Mouse (Mus musculus) liver, embryonic 16.5 days (tissue): Measurements from ENCODE around the gene 4931409K22Rik. TPM values are rescaled to one million over a fixed set of nuclear protein-coding genes. Genes with fewer than 3 reads are reported as not detected.

Source experiments
- ATAC-seq: fragments of 200-750 bp; cut with Nextera tagmentation; 2 replicates; pipeline ENCODE4 v1.8.0; 2017; ENCODE audit warnings: low read depth, mild to moderate bottlenecking, moderate number of reproducible peaks, moderate library complexity
- H3K27ac ChIP-seq: fragments of 300-500 bp; sonication (generic); 2 replicates; pipeline ENCODE4 v1.5.1; 2014; ENCODE audit warnings: mild to moderate bottlenecking, low read length
- H3K27me3 ChIP-seq: fragments of 300-500 bp; sonication (generic); 2 replicates; pipeline ENCODE4 v1.6.1; 2014; ENCODE audit warnings: low read depth, low read length, mixed read lengths; ENCODE audit not compliant: control insufficient read depth, insufficient read depth
- H3K36me3 ChIP-seq: fragments of 300-500 bp; sonication (generic); 2 replicates; pipeline ENCODE4 v1.6.1; 2014; ENCODE audit warnings: mild to moderate bottlenecking; ENCODE audit not compliant: control insufficient read depth, insufficient read depth
- H3K4me1 ChIP-seq: fragments of 300-500 bp; sonication (generic); 2 replicates; pipeline ENCODE4 v1.6.1; 2014; ENCODE audit warnings: low read depth, low read length, mixed read lengths; ENCODE audit not compliant: control insufficient read depth
- H3K4me2 ChIP-seq: fragments of 300-500 bp; sonication (generic); 2 replicates; pipeline ENCODE4 v1.6.1; 2014; ENCODE audit warnings: low read depth, low read length, mixed read lengths
- H3K4me3 ChIP-seq: fragments of 300-500 bp; sonication (generic); 2 replicates; pipeline ENCODE4 v1.5.1; 2014; ENCODE audit warnings: low read depth, mild to moderate bottlenecking, low read length
- H3K9ac ChIP-seq: fragments of 300-500 bp; sonication (generic); 2 replicates; pipeline ENCODE4 v1.6.1; 2014; ENCODE audit warnings: low read depth, low read length
- H3K9me3 ChIP-seq: fragments of 300-500 bp; sonication (generic); replicated peaks from 2 replicates; pipeline ENCODE4 v1.6.1; 2016; ENCODE audit warnings: low read length; ENCODE audit not compliant: control insufficient read depth
- WGBS: fragments of 180-500 bp; shearing (Covaris S2); extraction: QIAGEN DNeasy Blood & Tissue Kit; methylation state at CpG from one replicate; pipeline ENCODE4 v1.1.7; 2014; ENCODE audit not compliant: insufficient replicate concordance; 5-methylcytosine and 5-hydroxymethylcytosine counted together
- polyA plus RNA-seq: library from polyadenylated mRNA; unstranded; fragments of >200 nt; fragmentation: Nextera tagmentation; extraction: Ambion mirVana; gene quantifications from 2 replicates; pipeline ENCODE4 v1.2.1, GENCODE M21; 2015

Gene 4931409K22Rik
- polyA plus RNA-seq, 1 experiment from 2014 or later, result not detected

GRCm38 (mm10) chr5:24595261-24595660 is 38.7 kb upstream of the 4931409K22Rik start:
- no peak overlapping the region for H3K4me2 ChIP-seq
- peaks cover 44% of the 10 kb centered on the region for H3K27me3 ChIP-seq
- H3K4me3 ChIP-seq, result no peak overlapping the region
- H3K9me3 ChIP-seq, result no peaks in the 10 kb centered on the region
- no peak overlapping the region for H3K27ac ChIP-seq
- H3K4me1 ChIP-seq, result peaks cover 21% of the 10 kb centered on the region
- no peaks in the 10 kb centered on the region for H3K36me3 ChIP-seq
- H3K9ac ChIP-seq, result no peak overlapping the region
- ATAC-seq, result no peak
- 61% methylated on average over 5 of the region's 5 CpGs for WGBS

DNA sequence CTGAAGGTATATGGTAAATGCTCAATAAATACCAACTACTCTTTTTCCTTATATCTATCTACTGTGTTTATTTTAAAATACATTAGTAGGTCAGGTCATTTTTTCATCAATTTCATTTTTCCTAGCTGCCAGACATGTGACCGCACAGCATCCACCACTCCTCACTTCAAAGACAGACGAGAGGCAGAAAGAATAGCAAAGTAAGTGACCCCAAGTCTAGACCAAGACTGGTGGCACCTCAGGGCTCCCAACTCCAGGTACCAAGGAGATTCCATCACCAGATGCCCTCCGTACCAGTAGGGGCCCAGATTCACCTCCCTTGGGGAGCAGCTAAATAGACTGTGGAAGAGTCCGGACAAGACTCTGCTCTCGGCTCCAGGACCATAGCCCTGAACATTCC is 37.7 kb upstream of the 4931409K22Rik start:
- 77% methylated on average over 5 of the region's 5 CpGs for WGBS
- ATAC-seq, result no peak

DNA sequence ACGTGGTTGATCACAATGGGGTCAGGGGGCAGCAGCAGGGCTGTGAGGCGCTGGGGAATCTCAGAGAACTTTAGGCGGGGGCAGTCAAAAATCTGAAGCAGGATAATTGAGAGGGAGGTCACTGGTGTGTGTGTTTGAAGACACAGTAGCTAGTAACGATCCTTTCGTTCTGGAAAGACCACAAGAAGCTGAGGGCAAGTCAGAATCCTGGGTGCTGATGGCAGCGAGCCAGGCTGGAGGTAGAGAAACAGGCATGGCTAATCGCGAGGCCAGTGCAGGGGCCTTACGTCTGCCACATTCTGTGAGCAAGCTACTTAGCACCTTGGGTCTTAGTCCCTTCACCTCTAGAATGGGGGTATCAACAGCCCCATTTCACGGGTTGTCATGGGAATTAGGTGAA is 37.3 kb upstream of the 4931409K22Rik start:
- Histone ChIP-seq H3K27me3 (peaks cover 32% of the 10 kb centered on the region), H3K27ac (no peak overlapping the region)

More for the DNA sequence above, 37.7 kb upstream of the 4931409K22Rik start:
- Histone ChIP-seq H3K9ac (no peak overlapping the region), H3K9me3 (no peaks in the 10 kb centered on the region), H3K27ac (no peak overlapping the region), H3K4me2 (no peak overlapping the region), H3K27me3 (peaks cover 36% of the 10 kb centered on the region), H3K36me3 (no peaks in the 10 kb centered on the region), H3K4me1 (peaks cover 21% of the 10 kb centered on the region), H3K4me3 (no peak overlapping the region)

GRCm38 (mm10) chr5:24593230-24593629 is 36.6 kb upstream of the 4931409K22Rik start:
- Histone ChIP-seq H3K4me3 (no peak overlapping the region), H3K4me1 (peaks cover 21% of the 10 kb centered on the region), H3K9me3 (no peaks in the 10 kb centered on the region), H3K27ac (no peak overlapping the region), H3K36me3 (no peaks in the 10 kb centered on the region; the same call in 1 of the 2 replicates), H3K9ac (no peak overlapping the region), H3K27me3 (peaks cover 25% of the 10 kb centered on the region), H3K4me2 (no peak overlapping the region)
- ATAC-seq, result no peak
- 66% methylated on average over 10 of the region's 10 CpGs for WGBS

More for the DNA sequence above, 37.3 kb upstream of the 4931409K22Rik start:
- Histone ChIP-seq H3K9ac (no peak overlapping the region), H3K4me2 (no peak overlapping the region), H3K36me3 (no peaks in the 10 kb centered on the region), H3K9me3 (no peaks in the 10 kb centered on the region), H3K4me1 (peaks cover 21% of the 10 kb centered on the region), H3K4me3 (no peak overlapping the region)
- ATAC-seq, result no peak
- 69% methylated on average over 10 of the region's 10 CpGs for WGBS

DNA sequence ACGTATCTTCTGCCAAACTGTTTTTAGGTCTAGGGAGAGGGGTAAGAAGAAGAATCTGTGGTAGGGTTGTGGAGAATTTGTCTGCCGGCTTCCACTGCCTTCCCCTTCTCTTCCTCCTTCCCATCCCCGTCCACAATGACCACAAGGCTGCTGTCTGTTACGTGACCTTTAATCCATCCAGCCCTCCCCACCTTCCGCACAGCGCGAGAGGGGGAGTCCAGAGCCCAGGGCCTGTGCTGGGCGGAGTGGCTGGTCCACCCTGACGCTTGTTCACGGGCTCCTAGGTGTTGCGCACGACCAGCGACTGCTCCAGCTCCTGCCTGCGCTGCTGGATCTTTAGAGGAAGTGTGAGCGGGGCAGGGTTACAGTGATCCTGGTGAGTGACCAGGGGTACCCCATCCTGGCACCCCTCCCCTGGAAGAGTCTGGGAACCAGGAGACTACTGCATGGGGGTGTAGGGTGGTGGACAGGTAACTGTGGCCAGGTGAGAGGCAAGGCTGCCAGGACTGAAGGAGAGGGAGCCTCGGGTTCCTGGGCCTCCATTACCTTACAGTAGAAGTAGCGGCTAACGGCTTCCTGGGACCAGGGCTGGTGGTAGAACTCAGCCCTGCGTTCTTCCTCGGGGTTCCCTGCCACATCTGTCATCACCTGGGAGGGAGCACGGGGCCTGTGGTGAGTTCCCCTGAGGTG is 36.0 kb upstream of the 4931409K22Rik start:
- no peak overlapping the region for H3K4me3 ChIP-seq
- ATAC-seq, result peak; percentile 50

DNA sequence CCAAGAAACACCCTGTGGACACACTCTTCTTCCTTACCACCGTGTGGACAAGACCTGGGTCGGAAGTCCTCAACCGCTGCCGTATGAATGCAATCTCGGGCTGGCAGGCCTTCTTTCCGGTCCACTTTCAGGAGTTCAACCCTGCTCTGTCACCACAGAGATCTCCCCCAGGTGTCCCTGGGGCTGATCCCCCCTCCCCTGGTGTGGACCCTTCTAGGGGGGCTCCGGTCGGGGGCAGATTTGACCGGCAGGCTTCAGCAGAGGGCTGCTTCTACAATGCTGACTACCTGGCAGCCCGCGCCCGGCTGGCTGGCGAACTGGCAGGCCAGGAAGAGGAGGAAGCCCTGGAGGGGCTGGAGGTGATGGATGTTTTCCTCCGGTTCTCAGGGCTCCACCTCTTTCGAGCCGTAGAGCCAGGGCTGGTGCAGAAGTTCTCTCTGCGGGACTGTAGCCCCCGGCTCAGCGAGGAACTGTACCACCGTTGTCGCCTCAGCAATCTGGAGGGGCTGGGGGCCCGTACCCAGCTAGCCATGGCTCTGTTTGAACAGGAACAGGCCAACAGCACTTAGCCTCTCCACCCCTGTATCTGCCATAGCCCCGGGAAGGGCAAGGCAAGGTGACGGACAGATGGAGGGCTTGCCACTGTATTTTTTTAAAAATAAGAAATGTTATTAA is 35.3 kb upstream of the 4931409K22Rik start:
- Histone ChIP-seq H3K9ac (no peak overlapping the region), H3K27ac (no peak overlapping the region), H3K4me3 (peak overlapping the region; percentile 29), H3K36me3 (no peaks in the 10 kb centered on the region; the same call in 1 of the 2 replicates), H3K27me3 (peaks cover 19% of the 10 kb centered on the region), H3K9me3 (no peaks in the 10 kb centered on the region), H3K4me1 (peaks cover 31% of the 10 kb centered on the region), H3K4me2 (peak overlapping the region; percentile 49)
- 19% methylated on average over 24 of the region's 24 CpGs for WGBS
- no peak for ATAC-seq

More for the DNA sequence above, 36.0 kb upstream of the 4931409K22Rik start:
- Histone ChIP-seq H3K9me3 (no peaks in the 10 kb centered on the region), H3K9ac (no peak overlapping the region), H3K4me2 (peak overlapping the region; percentile 49; the same call in 1 of the 2 replicates), H3K4me1 (peaks cover 27% of the 10 kb centered on the region), H3K36me3 (no peaks in the 10 kb centered on the region; the same call in 1 of the 2 replicates), H3K27me3 (peaks cover 19% of the 10 kb centered on the region), H3K27ac (no peak overlapping the region)
- 26% methylated on average over 21 of the region's 21 CpGs for WGBS

- Histone ChIP-seq H3K27ac (no peak overlapping the region; the same call in 1 of the 2 replicates), H3K9me3 (no peaks in the 10 kb centered on the region), H3K4me2 (peak overlapping the region; percentile 49), H3K36me3 (no peaks in the 10 kb centered on the region; the same call in 1 of the 2 replicates), H3K4me1 (peaks cover 32% of the 10 kb centered on the region), H3K9ac (no peak overlapping the region), H3K4me3 (peak overlapping the region; percentile 29), H3K27me3 (peaks cover 19% of the 10 kb centered on the region)
- peak; percentile 8; the same call in 1 of the 2 replicates for ATAC-seq
- WGBS, result 10% methylated on average over 23 of the region's 23 CpGs
Measured at GRCm38 (mm10) chr5:24591268-24591721, 34.7 kb upstream of the 4931409K22Rik start.

DNA sequence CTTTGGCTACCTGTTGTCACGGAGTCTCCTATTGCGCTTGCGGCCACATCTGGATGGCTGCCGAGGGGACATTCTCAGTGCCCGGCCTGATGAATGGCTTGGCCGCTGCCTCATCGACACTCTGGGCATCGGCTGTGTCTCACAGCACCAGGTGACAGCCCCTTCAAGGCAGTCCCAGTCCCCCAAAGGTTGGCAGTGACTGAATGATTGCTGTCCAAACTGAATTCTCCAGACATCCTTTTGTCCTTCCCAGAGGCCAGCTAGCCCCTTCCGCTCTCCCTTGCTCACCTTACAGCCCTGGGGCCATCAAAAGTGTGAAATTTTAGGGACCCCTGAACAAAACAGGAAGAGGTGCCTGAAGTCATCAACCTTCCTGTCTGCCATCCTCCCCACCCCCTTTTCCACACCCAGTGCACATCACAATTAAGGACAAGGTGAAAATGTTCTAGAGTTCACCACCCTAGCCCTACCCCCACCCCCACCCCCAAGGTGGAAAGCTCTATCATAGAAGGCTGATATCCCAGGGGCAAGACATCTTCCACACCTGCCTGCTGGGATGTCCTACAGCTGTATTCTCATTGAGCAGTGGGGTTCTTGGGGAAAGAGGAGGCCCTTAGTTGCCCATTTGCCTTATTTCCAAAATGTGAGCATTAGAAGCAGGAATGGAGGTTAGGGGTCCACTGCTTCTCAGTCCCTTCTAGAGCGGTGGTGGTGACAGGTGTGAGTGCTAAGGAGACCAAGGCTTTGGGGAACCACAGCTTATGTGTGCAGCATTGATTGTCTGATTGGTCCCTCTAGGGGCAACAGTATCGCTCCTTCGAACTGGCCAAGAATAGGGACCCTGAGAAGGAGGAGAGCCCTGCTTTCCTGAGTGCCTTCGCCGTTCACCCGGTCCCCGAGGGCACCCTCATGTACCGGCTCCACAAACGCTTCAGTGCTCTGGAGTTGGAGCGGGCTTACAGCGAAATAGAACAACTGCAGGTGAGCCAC is 33.2 kb upstream of the 4931409K22Rik start:
- Histone ChIP-seq H3K9me3 (no peaks in the 10 kb centered on the region), H3K4me2 (no peak overlapping the region), H3K27ac (no peak overlapping the region), H3K4me3 (no peak overlapping the region), H3K9ac (no peak overlapping the region), H3K27me3 (peaks cover 19% of the 10 kb centered on the region), H3K4me1 (peaks cover 33% of the 10 kb centered on the region), H3K36me3 (no peaks in the 10 kb centered on the region; the same call in 1 of the 2 replicates)
- no peak for ATAC-seq
- 88% methylated on average over 20 of the region's 20 CpGs for WGBS
